Mouse (Mus musculus): Measurements from ENCODE around the gene Klf15. TPM values are rescaled to one million over a fixed set of nuclear protein-coding genes. Genes with fewer than 3 reads are reported as not detected.

The Klf15 gene
- polyA plus RNA-seq, 1 experiment from 2014 or later: 5.1 TPM

DNA sequence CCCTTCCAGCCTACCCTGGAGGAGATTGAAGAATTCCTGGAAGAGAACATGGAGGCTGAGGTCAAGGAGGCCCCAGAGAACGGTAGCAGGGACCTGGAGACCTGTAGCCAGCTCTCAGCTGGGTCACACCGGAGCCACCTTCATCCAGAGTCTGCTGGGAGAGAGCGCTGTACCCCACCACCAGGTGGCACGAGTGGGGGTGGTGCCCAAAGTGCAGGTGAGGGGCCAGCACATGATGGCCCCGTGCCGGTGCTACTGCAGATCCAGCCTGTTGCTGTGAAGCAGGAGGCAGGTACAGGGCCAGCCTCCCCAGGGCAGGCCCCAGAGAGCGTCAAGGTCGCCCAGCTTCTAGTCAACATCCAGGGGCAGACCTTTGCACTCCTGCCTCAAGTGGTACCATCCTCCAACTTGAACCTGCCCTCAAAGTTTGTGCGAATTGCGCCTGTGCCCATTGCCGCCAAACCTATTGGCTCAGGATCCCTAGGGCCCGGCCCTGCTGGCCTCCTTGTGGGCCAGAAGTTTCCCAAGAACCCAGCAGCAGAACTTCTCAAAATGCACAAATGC lies 4.6 kb downstream of the Klf15 start:
- DNase-seq (ENCODE audit: low spot score): no peak
- no peak overlapping the region for H3K27ac ChIP-seq (ENCODE audit: low read depth)
- ATAC-seq (replicated peaks; ENCODE audit: low FRiP score, low TSS enrichment, low read depth): no peak
- no peak overlapping the region for H3K9ac ChIP-seq (ENCODE audit: low read length)
- H3K9me3 ChIP-seq (ENCODE audit: control insufficient read depth, low read length): no peaks in the 10 kb centered on the region
- WGBS: 87% methylated on average over 12 of the region's 12 CpGs
- no peak overlapping the region for H3K4me3 ChIP-seq (ENCODE audit: low read depth, low read length)
- H3K27me3 ChIP-seq (replicated peaks; ENCODE audit: control insufficient read depth, insufficient read depth, low read length): peaks cover under 1% of the 10 kb centered on the region; the same call in 1 of the 2 replicates
- H3K4me1 ChIP-seq (replicated peaks; ENCODE audit: control insufficient read depth, insufficient read depth, low read length): peaks cover 8% of the 10 kb centered on the region; the same call in 1 of the 2 replicates
- H3K36me3 ChIP-seq (ENCODE audit: control insufficient read depth, insufficient read depth, low read length): no peaks in the 10 kb centered on the region
- no peak overlapping the region for H3K4me2 ChIP-seq (ENCODE audit: low read length)

- Histone ChIP-seq H3K9ac (ENCODE audit: low read length) (no peak overlapping the region), H3K9me3 (ENCODE audit: control insufficient read depth, low read length) (no peaks in the 10 kb centered on the region), H3K36me3 (ENCODE audit: control insufficient read depth, insufficient read depth, low read length) (no peaks in the 10 kb centered on the region), H3K4me3 (ENCODE audit: low read depth, low read length) (no peak overlapping the region), H3K4me2 (ENCODE audit: low read length) (no peak overlapping the region), H3K27ac (ENCODE audit: low read depth) (no peak overlapping the region), H3K4me1 (replicated peaks; ENCODE audit: control insufficient read depth, insufficient read depth, low read length) (peaks cover 5% of the 10 kb centered on the region; the same call in 1 of the 2 replicates), H3K27me3 (replicated peaks; ENCODE audit: control insufficient read depth, insufficient read depth, low read length) (no peaks in the 10 kb centered on the region)
- WGBS: 74% methylated on average over 1 of the region's 1 CpGs
- ATAC-seq (replicated peaks; ENCODE audit: low FRiP score, low TSS enrichment, low read depth) (no peak), DNase-seq (ENCODE audit: low spot score) (no peak)
These were observed 5.8 kb downstream of the Klf15 start for GRCm38 (mm10) chr6:90468216-90468615.

DNA sequence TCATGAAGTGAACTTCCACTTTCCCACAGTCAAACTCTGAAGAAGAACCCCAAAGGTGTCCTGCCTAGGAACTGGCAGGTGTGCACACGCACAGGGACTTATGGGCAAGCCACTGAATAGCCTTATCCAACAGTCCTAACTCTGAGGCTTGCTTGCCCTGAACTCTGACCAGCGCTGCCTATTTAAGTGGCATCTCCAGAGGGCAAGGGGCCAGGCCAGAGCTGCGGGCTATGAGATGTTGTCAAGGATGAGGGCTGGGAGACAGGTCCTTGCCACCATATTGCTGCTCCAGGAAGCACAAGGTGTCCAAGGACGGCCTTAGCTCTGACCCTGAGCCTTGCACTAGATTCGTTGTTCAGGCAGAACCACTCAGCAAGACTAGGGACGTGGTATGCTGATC lies 6.7 kb downstream of the Klf15 start:
- Histone ChIP-seq H3K9me3 (ENCODE audit: control insufficient read depth, low read length) (no peaks in the 10 kb centered on the region), H3K4me1 (replicated peaks; ENCODE audit: control insufficient read depth, insufficient read depth, low read length) (no peaks in the 10 kb centered on the region), H3K4me2 (ENCODE audit: low read length) (no peak overlapping the region), H3K4me3 (ENCODE audit: low read depth, low read length) (no peak overlapping the region), H3K9ac (ENCODE audit: low read length) (no peak overlapping the region), H3K27me3 (replicated peaks; ENCODE audit: control insufficient read depth, insufficient read depth, low read length) (no peaks in the 10 kb centered on the region), H3K27ac (ENCODE audit: low read depth) (no peak overlapping the region), H3K36me3 (ENCODE audit: control insufficient read depth, insufficient read depth, low read length) (no peaks in the 10 kb centered on the region)
- DNase-seq (ENCODE audit: low spot score): no peak
- ATAC-seq (replicated peaks; ENCODE audit: low FRiP score, low TSS enrichment, low read depth): no peak
- 88% methylated on average over 6 of the region's 6 CpGs for WGBS

GRCm38 (mm10) chr6:90470255-90470654 lies 7.9 kb downstream of the Klf15 start:
- Histone ChIP-seq H3K4me2 (ENCODE audit: low read length) (no peak overlapping the region), H3K27me3 (replicated peaks; ENCODE audit: control insufficient read depth, insufficient read depth, low read length) (no peaks in the 10 kb centered on the region), H3K9ac (ENCODE audit: low read length) (no peak overlapping the region), H3K9me3 (ENCODE audit: control insufficient read depth, low read length) (no peaks in the 10 kb centered on the region), H3K36me3 (ENCODE audit: control insufficient read depth, insufficient read depth, low read length) (no peaks in the 10 kb centered on the region), H3K4me1 (replicated peaks; ENCODE audit: control insufficient read depth, insufficient read depth, low read length) (no peaks in the 10 kb centered on the region), H3K27ac (ENCODE audit: low read depth) (no peak overlapping the region), H3K4me3 (ENCODE audit: low read depth, low read length) (no peak overlapping the region)
- 92% methylated on average over 2 of the region's 2 CpGs for WGBS
- ATAC-seq (replicated peaks; ENCODE audit: low FRiP score, low TSS enrichment, low read depth) (no peak), DNase-seq (ENCODE audit: low spot score) (no peak)

DNA sequence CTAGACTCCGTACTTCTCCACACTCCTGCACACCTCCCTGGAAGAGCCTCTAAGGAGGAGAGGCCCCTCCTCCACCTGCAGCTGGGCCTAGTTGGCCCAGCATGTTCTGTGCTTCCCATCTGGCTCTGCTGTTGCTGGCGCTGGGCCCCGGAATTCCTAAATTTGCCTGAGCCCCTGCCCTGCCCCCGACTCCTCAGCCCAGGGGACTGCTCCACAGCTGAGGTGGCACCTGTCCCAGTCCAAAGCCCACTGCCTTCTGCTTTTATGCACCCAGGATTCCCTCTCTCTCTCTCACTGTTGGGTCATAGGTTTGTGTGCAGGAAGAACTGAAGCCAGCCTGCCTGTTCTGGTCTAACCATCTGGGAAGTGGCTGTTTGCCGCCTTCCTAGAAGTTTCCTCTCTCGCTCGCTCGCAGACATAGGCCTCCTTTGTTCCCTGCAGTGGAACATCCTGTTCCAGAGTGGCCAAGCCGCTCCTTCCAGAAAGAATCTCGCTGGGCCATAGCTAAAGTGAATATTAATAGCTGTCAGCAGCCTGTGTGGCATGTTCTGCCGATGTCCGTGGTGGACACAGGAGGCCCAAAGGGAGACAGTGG lies 8.7 kb downstream of the Klf15 start:
- Histone ChIP-seq H3K27ac (ENCODE audit: low read depth) (no peak overlapping the region), H3K9ac (ENCODE audit: low read length) (no peak overlapping the region), H3K4me2 (ENCODE audit: low read length) (no peak overlapping the region), H3K4me3 (ENCODE audit: low read depth, low read length) (no peak overlapping the region), H3K4me1 (replicated peaks; ENCODE audit: control insufficient read depth, insufficient read depth, low read length) (no peaks in the 10 kb centered on the region), H3K36me3 (ENCODE audit: control insufficient read depth, insufficient read depth, low read length) (no peaks in the 10 kb centered on the region), H3K9me3 (ENCODE audit: control insufficient read depth, low read length) (no peaks in the 10 kb centered on the region), H3K27me3 (replicated peaks; ENCODE audit: control insufficient read depth, insufficient read depth, low read length) (no peaks in the 10 kb centered on the region)
- WGBS: 64% methylated on average over 12 of the region's 12 CpGs
- ATAC-seq (replicated peaks; ENCODE audit: low FRiP score, low TSS enrichment, low read depth) (no peak), DNase-seq (ENCODE audit: low spot score) (no peak)

DNA sequence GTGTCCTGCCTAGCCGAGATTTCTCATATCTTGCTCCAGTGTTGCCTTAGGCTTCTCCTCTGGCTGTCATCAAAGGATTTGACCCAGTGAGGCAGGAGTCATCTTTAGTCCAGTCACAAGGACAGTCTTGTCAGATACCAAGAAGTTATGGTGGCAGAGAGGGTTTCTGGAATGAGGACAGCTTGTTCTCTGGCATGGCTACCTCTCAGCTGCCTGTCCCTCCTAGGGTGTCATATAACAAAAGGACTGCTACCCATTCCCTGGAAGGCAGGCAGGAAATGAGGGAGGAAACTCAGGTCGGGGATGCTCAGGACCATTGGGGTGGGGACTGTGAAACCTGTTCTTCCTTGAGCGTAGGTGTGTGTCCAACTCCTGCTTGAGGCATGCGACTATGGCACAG lies 9.7 kb downstream of the Klf15 start:
- no peaks in the 10 kb centered on the region for H3K27me3 ChIP-seq (replicated peaks; ENCODE audit: control insufficient read depth, insufficient read depth, low read length)
- H3K9ac ChIP-seq (ENCODE audit: low read length): no peak overlapping the region
- ATAC-seq (replicated peaks; ENCODE audit: low FRiP score, low TSS enrichment, low read depth) (no peak), DNase-seq (ENCODE audit: low spot score) (no peak)
- H3K4me2 ChIP-seq (ENCODE audit: low read length): no peak overlapping the region
- H3K36me3 ChIP-seq (ENCODE audit: control insufficient read depth, insufficient read depth, low read length): no peaks in the 10 kb centered on the region
- WGBS: 69% methylated on average over 4 of the region's 4 CpGs
- no peaks in the 10 kb centered on the region for H3K4me1 ChIP-seq (replicated peaks; ENCODE audit: control insufficient read depth, insufficient read depth, low read length)
- no peak overlapping the region for H3K4me3 ChIP-seq (ENCODE audit: low read depth, low read length)
- H3K27ac ChIP-seq (ENCODE audit: low read depth): no peak overlapping the region
- no peaks in the 10 kb centered on the region for H3K9me3 ChIP-seq (ENCODE audit: control insufficient read depth, low read length)

DNA sequence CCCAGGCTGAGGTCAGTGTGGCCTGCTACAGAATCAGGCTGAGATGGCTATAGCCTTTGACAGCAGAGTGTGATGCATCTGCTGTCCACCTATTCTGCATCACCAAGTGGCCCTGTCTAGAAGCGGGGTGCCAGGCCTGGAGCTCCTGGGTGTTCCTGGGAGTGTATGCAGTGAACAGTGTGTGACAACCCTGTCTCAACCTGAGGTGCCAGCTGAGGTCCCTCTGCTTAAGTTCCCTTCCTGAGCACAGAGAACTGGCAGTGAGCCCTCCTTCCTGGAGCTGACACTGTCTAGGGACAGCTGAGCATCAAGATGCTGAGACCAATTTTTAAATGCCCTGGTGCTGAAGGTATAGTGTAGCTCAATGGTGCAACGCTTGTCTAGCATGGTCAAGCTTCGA lies 10.3 kb downstream of the Klf15 start:
- no peak for DNase-seq (ENCODE audit: low spot score)
- Histone ChIP-seq H3K4me3 (ENCODE audit: low read depth, low read length) (no peak overlapping the region), H3K9me3 (ENCODE audit: control insufficient read depth, low read length) (no peaks in the 10 kb centered on the region), H3K27me3 (replicated peaks; ENCODE audit: control insufficient read depth, insufficient read depth, low read length) (no peaks in the 10 kb centered on the region), H3K36me3 (ENCODE audit: control insufficient read depth, insufficient read depth, low read length) (no peaks in the 10 kb centered on the region), H3K4me2 (ENCODE audit: low read length) (no peak overlapping the region), H3K27ac (ENCODE audit: low read depth) (no peak overlapping the region), H3K4me1 (replicated peaks; ENCODE audit: control insufficient read depth, insufficient read depth, low read length) (no peaks in the 10 kb centered on the region), H3K9ac (ENCODE audit: low read length) (no peak overlapping the region)
- no peak for ATAC-seq (replicated peaks; ENCODE audit: low FRiP score, low TSS enrichment, low read depth)
- 86% methylated on average over 3 of the region's 3 CpGs for WGBS

DNA sequence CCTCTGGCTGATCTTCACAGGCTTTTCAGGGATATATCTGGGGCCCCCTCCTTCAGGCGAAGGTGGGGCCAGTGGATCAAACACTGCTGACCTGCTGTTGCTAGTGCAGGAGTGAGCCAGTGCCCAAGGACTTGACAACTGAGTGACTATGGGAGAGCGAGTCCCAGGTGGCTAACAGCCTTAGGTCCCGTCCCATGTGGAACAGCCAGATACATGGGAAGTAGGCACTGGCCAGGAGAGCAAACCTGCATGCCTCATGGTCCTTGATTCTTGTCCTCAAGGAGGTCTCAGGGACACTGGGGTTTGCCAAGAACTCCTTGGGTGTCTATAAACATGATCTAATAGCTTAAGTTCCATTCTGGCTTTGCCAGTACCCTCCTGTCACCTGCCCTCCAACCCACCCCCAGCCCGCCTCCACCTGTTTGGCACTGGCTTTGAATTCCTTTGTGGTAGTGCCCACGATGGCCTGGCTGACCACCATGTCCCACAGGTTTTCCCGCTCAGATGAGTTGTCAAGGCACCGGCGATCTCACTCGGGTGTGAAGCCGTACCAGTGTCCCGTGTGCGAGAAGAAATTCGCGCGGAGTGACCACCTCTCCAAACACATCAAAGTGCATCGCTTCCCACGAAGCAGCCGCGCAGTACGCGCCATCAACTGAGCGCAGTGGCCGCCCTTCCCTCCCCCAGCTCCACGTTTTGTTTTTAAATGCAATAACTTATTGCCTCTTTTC lies 11.4 kb downstream of the Klf15 start:
- Histone ChIP-seq H3K9me3 (ENCODE audit: control insufficient read depth, low read length) (no peaks in the 10 kb centered on the region), H3K27me3 (replicated peaks; ENCODE audit: control insufficient read depth, insufficient read depth, low read length) (no peaks in the 10 kb centered on the region), H3K27ac (ENCODE audit: low read depth) (no peak overlapping the region), H3K4me3 (ENCODE audit: low read depth, low read length) (no peak overlapping the region), H3K9ac (ENCODE audit: low read length) (no peak overlapping the region), H3K4me2 (ENCODE audit: low read length) (no peak overlapping the region), H3K4me1 (replicated peaks; ENCODE audit: control insufficient read depth, insufficient read depth, low read length) (no peaks in the 10 kb centered on the region), H3K36me3 (ENCODE audit: control insufficient read depth, insufficient read depth, low read length) (no peaks in the 10 kb centered on the region)
- 92% methylated on average over 24 of the region's 24 CpGs for WGBS
- ATAC-seq (replicated peaks; ENCODE audit: low FRiP score, low TSS enrichment, low read depth): no peak
- DNase-seq (ENCODE audit: low spot score): no peak

- Histone ChIP-seq H3K4me1 (replicated peaks; ENCODE audit: control insufficient read depth, insufficient read depth, low read length) (no peaks in the 10 kb centered on the region), H3K4me3 (ENCODE audit: low read depth, low read length) (no peak overlapping the region), H3K9ac (ENCODE audit: low read length) (no peak overlapping the region), H3K4me2 (ENCODE audit: low read length) (no peak overlapping the region), H3K9me3 (ENCODE audit: control insufficient read depth, low read length) (no peaks in the 10 kb centered on the region), H3K27me3 (replicated peaks; ENCODE audit: control insufficient read depth, insufficient read depth, low read length) (no peaks in the 10 kb centered on the region), H3K27ac (ENCODE audit: low read depth) (no peak overlapping the region), H3K36me3 (ENCODE audit: control insufficient read depth, insufficient read depth, low read length) (no peaks in the 10 kb centered on the region)
- WGBS: 87% methylated on average over 3 of the region's 3 CpGs
- ATAC-seq (replicated peaks; ENCODE audit: low FRiP score, low TSS enrichment, low read depth) (no peak), DNase-seq (ENCODE audit: low spot score) (no peak)
These were observed 12.0 kb downstream of the Klf15 start for GRCm38 (mm10) chr6:90474361-90474750.
